Mouse (Mus musculus) right cerebral cortex, postnatal 14 days (tissue): ENCODE results near the gene Ltbp2.
A peak's percentile ranks its signal among the peaks of the same experiment; 100 is the strongest.

ENCODE experiments used
- DNase-seq: peaks from one replicate; pipeline ENCODE4 v3.0.0; 2022

Ltbp2 gene

DNA sequence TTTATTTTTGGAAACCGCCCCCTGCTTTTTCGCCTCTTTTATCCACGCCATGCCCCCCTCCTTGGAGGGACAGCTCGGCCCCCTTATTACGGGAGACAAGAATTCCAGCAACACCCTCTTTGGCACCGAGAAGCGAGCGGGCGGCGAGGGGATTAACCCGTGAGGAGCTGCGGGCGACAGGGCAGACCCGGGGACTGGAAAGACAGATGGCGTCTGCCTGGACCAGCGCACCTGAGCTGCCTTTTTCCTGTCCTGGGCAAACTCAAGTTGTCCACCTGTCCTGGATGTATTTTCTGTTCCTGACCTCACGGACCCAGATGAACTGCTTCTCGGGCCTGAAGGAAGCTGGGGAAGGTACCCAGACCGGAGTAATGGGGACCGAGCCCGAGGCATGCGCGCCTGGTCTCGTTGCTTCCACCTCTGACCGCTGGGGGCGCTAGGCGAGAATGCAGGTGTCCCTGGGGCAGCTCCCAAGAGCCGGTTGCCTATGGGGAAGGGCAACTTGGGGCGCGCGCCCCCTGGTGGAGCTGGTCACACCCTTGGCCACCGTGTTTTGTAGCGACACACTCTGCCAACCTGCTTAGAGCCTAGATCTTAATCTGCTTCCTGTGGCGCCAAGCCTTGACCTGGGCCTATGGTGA, at the start of gene Ltbp2:
Ltbp2 (minus strand) TSS at position 52 of the 641 bp plus-strand sequence.
- peak; percentile 86 for DNase-seq

DNA sequence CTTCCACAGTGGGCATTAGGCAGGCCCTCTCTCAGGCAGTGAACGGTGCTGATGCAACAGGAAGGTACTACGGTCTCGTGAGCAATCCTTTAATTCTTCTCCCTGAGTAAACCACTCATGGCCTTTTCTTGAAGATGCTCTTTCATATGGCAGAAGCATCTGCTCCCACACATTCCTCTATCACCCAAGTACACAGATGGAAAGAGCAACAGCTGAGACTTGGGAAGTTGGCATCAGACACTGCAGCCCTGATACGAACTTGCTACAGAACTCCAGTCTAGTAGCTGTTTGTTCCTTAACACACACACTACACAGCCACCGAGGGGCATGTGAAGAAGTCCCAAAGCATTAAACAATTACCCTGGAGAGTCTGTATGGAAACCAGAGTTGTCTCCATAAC, 48.0 kb upstream of the Ltbp2 start:
- no peak for DNase-seq

DNA sequence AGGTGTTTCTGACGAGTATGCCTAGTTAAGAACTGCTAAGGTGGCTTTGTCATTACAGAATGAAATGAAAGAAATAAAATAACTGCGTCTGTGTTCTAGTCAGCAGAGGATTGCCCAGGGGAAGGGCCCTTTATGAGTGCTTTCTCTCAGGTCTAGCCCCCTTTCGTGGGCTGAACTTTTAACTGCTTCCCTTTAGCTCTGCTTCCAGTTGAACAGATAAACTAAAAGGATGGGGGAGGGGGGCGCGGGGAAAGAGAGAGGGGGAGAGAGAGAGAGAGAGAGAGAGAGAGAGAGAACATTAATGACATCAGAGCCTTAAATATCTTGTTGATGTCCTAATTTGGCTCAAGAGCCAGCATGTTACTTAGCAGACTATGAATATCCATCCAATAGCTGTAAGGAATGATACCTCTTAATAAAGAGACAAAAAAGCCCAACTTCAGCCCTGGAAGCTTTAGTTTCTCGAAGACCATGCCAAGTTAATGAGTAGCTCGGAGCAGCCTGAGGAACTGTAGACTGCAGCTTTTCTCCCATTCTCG, 45.6 kb upstream of the Ltbp2 start:
- DNase-seq: no peak

DNA sequence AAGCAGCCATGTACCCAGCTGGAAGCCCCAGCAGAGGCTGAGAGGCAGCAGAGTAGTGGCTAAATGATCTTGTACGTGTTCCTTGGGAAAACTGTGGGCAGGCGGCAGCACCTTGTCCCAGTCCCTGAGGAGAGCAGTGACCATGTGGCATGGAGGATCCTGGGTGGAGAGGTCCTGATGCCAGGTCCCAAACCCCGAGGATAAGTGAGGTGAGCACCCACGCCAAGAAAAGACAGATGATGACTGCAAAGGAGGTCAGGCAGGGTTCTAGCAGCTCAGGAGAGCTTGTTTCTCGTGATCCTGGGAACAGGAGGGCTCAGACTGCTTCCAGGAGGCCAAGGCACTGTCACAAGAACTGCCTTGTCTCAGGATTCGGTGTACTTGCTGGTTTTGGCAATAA, 42.5 kb upstream of the Ltbp2 start:
- no peak for DNase-seq

DNA sequence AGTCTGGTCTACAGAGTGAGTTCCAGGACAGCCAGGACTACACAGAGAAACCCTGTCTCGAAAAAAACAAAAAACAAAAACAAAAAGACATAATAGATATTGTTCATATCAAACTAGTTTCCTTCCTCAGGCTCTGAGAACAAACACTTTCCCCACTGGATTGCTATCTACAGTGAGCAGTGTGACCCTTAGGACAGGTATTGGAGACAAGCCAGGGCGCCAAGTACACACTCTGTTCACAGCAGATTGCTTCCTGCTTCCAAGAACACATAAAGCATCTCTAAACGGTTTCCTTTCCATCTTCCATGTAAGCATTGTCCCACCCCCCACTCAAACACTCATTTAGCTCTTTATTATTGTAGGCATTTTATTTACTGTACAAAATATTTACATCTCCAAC, 41.5 kb upstream of the Ltbp2 start:
- no peak for DNase-seq

DNA sequence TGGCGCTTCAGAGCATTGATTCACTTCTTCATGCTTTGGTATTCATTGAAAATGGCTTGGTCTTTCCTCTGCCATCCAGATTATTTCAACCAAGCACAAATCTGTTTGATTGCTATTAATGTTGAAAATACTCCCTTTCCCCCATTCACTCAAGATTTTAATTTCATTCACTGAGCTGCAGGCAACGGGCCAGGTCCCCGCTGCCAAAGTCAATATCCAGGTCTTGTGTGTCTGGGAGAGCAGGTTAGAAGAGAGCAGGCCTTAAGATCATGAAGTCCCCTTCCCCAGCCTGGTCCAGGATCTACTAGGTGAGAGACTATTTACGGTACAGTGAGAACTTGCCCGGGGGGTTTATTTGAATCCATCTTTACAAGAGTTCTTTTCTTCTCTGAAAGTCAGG, 38.6 kb upstream of the Ltbp2 start:
- no peak for DNase-seq

DNA sequence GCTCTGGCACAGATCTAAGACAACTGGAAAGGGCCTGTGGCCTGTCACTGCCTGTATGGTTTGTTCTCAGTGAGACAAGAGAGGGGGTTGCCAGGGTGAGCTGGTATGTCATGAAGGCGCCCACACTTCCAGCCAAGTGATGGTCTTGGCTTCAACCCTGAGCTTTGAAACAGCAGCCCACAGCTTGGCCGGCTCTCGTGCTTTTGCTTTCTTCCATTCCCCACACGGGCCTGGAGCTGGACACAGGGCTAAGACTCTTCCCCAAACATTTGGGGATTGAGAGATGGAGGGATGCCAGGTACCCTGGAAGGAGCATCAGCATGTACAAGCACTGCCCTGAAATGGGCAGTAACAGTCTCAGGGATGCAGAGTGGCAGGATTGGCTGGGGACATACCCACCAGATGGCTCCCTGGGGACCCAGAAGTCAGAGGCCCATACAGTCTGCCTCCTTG, 36.3 kb upstream of the Ltbp2 start:
- no peak for DNase-seq

DNA sequence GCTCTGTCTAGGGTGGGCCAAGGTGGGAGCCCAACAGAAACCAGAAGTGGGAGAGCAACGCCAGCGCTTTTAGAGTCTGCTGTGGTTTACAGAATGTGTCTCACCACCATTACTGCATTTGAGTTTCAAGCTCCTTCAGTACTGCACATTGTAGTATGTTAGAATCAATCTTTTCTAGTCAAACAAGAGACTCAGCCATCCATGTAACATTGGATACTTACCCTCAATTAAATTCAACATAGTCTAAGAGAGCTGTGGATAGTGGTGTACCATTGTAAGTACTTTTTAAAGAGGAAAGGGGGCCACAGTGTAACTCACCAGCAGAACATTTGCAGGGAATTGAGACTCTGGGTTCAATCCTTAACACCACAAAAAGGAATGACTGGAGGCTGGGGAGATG, 35.3 kb upstream of the Ltbp2 start:
- no peak for DNase-seq

DNA sequence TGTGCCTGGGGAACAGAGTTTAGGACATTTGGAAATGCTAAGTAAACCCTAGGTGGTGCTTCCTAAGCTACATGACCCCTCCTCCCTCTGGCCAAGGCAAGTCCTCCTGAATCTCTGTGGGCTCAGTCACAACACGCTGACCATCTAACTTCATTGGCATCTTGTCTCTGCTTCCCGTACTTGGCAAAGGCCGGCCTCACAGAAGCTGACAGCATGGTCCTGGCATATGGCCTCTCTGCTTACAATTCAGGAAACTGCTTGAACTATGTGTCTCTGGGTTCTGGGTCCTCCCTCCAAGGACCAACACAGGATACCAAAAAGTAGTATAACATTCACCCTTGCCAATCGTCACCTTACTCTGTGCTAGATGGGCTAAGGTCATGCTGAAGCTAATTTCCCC, 33.7 kb upstream of the Ltbp2 start:
- DNase-seq: no peak

DNA sequence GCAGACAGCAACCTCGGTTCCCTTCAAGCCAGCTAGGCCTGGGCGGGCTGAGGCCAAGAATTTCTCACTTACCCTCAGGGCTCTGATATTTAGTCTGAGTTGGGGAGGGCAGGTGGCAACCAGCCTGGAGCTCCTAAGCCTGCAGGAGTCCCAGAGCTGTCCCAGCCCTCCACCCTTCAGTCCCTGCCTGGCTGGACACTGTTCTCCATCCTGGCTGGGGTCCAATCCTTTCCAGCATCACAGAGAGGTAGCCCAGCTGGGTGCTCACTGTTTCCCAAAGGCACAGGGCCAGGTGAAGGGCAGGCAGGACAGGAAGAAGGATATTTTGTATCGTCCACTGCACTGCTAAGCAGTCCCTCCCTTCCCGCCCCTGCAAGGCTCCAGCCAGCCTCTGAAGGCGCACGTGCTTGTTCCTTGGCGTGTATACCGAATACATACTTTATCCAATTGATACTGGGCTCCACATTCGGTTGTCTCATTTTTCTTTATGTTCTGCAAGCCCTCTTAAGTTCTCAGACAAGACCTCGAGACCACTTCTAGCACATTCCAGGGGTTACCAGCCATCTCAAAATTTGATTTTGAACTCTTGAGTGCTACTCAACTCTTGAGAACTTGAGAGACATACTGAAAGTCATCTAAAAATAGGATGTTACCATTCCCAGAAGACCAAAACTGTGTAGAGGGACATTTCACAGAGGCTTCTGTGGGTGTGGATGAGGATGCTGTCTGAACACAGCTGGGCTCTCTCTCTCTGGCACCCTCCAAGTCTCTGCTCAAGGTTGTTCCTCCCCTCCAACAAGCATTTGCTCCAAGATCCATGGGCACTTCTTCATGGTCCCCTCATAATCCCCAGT, 31.5 kb upstream of the Ltbp2 start:
- DNase-seq: no peak

DNA sequence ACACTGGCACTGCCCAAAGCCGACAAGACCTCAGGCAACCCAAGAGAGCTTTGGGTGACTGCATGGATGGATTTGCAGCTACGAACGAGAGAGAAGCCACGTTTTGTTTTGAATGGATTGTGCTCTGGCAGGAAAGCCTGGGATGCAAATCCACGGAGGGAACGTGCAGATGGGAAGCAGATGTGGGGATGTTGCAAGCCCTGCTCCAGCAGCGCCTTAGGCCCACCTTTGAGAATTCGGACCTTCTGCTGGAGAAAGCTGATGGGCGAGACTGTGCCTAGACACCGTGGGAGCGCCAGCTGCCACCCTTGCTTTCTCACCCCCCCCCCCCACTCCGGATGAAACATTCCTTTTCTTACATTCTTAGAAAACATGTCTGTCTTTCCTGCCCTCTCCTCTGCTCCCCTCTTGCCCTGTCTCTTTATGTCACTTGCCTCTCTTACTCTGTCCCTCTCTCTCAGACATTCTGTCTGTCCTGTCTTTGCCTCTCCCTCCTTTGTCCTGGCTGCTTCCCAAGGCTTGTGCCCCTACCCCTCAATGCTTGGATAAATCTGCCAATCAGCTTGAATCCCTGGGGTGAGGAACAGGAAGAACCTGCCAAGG, 30.8 kb upstream of the Ltbp2 start:
- DNase-seq: no peak

DNA sequence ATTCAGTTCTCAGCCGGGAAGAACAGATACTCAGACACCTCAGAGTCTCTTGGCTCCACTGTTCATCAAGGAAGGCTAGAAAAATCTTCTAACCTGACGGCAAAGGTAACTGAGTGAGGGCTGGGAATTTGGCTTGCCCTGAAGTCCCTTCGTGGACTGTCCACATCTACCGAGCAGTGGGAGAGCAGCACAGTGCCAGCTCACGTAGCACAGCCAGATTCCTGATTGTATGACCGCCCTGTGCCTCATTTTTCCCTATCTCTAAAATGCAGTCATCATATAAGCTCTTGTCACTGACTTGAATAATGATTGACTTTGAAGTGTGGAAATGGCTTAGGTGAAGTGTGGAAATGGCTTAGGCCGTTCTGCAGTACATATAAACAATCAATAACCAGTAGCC, 28.1 kb upstream of the Ltbp2 start:
- no peak for DNase-seq

DNA sequence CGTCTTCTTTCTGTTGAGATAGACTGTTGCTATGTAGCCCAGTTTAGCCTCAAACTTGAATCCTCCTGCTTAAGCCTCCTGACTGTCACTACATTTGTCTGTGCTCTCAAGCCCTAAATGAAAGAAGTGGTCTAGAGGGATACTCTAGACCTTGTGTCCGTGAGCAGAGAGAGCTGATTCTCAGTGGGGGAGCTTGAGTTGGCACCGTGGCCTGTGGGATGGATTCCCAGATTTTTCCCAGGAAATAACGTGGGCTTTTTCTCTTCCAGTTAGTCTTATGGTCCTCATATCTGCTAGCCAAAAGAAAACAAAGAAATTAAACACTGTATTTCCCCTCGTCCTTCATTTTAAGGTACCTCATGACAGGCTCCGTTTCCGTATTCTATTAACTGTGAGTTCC, 24.0 kb upstream of the Ltbp2 start:
- no peak for DNase-seq

DNA sequence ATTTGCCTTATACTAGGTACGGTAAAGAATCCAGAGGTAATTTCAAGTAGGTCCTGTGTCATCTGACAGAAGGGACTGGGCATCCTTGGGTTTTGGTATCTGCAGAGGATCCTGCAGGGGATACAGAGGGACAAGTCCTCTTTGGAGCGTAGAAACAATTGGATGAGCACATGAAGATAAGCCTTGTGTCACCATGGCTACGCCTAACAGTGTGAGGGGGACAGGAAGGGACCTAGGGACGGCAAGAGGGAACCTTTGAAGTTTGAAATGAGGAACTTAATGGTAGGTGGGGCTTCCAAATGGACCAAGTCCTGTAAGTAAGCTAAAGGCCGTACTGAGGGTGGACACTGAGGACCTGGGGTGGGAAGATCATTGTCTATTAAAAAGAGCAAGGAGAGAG, 21.0 kb upstream of the Ltbp2 start:
- DNase-seq: no peak

DNA sequence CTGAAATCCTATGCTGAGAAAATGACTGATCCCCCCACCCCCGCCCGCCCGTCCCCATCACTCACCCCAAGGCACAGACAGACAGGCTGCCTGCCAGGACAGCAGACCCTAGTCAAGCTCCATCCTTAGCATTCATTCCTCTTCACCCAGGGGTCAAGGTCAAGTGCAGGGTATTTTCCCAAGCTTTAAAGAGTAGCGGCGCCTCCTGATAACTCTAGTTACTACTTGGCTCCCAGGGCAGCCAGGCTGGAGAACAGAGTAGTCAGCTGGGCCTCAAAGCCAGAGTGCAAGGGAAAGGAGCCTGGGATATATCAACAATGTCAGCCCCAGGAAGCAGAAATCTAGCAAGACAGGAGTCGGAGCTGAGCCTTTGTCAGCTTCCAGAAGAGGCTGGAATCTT, 19.9 kb upstream of the Ltbp2 start:
- no peak for DNase-seq

DNA sequence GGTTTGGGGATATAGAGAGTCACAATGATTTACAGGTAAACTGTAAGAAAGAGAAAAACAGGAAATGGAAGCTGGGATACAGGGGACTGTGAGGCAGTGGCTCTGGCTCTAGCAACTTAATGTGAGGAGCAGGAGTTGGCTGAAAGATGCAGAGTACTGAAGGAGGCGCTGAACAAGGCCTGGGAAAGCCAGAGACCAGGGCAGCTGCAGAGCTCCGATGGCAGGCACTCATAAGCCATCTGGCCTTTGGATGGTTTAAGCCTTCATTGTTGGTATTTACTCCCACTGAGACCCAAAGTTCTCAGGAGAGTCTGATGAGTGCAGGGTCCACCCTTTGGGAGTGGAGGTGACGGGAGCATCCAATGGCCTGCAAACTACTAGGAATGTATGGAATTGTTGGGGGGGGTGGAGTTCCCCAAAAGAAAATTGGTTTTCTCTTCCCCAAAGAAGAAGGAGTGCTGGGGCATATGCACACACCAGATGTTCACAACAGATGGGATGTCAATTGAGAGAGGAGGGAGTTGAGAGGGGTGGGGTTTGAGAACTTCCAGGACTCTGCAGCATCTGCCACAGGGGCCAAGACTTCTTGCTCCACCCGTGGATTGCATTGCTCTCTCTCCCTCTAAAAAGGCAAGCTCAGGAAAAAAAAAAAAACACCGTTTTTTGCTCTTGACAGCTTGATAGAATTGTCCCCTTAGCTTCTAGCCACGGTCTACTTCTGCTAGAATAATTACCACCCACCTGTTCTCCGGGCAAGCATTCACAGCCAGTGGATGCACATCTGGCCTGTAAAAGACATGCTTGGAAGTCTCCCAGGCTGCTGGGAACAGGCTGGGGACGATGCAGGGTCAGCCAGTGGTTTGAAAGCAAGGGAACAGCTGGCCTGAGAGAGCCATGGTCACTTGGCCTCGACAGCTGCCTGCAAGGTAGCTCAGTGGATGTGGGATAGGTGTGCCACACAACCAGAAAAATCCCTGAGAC, 17.6 kb upstream of the Ltbp2 start:
- DNase-seq: no peak

DNA sequence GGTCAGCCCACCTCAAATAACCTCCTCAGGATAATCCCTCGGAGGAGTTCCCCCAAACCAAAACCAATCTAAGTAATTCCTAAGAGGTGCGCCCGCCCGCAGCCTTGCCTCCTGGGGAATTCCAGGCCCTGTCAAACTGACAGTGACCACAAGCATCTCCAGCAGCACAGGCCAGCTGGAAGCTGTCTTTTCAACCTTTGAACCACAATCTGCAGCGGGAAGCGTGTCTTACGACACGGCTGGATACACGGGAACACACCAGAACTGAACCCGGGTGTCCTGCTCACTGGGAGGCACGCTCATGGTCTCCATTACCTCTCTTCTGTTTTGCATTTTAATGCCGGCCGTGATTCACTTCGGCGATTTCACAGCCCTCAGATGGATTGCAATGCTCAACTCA, 14.0 kb upstream of the Ltbp2 start:
- DNase-seq: no peak

DNA sequence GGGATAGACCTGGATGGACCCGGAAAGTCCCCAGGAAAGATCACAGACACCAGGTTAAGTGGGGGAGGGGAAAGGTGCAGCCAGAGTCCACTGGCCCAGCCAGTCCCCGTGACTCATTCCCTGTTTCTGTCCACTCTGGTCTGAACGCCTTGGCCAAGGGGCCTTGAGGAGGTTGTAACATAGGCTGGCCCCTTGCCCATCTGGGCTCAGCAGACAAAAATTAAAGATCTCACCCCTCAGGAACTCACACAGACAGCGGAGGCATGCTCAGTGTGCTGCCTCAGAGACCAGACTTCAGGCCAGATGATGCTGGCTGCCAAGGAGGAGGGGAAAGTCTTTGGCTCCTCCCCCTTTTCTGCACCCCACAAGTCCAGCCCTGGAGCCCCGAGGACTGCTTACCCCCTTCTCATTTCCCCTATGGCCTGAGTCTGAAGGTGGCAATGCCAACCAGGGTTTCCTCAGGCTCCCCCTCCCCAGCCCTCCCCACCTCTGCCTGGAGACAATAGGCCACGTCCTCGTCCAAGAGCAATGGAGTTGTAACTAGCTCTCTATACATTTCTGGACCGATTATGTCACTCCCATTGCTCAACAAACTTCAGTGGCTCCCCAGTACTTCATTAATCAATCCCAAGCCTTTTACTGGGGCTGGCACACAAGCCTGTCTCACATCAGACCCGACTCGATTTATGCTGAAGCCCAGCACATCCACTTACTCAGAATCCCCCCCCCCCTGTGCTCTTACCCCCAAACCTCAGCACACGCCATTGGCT, 9.0 kb upstream of the Ltbp2 start:
- DNase-seq: no peak

DNA sequence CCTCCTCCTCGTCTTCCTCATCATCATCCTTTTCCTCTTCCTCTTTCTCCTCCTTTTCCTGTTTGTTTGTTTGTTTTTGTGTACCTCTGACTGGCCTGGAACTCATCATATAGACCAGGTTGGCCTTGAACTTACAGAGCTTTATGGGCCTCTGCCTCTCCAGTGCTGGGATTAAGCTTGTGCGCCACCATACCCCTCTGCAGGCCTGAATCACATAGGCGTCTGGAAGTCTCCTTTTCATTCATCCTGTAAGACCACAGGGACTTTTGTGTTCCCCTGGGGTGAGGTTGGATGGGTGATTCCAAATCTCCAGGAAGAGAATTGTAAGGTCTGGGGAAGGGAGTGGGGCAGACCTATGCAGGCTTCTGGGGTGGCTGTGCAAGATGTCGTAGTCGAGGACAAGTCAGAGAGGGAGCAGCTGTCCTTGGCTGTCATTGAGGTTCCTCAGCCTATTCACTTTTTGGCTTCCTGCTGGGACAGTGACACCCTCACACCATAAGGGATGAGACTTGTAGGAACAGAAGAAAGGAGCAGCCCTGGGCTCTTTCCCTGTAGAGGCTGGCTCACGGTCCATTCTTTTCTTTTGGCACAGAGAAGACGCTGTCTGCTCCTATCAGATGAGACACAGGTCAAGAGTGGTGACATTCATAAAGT, 8.2 kb upstream of the Ltbp2 start:
- no peak for DNase-seq

DNA sequence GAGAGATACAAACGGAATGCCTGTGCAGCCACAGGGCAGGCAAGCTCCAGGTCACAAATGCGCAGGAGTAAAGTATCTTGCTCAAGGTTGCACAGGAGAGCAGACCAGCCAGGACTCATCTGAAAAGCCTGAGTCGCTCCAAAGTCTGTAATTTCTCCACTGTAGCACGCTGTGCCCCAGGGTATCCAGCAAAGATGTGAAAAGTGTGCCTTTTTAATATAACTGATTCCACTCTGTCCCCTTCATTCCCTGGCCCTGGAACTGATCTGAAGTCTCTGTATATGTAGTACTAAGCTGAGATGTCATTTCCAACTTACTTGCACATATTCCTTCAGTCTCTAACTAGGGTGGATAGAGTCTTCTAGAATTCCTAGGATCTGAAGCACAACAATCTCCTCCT, 6.5 kb upstream of the Ltbp2 start:
- DNase-seq: no peak

DNA sequence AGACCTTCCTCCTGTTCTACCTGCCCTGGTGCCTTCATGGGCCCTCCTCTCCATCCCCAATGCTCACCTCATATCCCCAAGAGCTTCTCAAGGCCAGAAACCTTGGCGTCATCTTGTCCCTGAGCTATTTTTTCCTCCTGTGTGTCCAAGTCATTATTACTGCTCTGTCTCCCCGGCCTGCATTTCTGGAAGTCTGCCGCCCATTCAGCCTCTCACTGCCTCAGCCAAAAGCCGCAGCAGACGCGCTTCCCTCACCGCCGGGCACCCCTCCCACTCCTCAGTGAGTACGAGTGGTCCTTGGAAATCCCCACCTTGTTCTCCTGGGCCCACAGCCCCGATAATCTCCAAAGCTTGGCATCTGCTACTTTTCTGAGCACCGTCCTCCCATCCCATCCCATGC, 3.8 kb upstream of the Ltbp2 start:
- DNase-seq: no peak
